Mouse (Mus musculus) kidney, adult 10 weeks (tissue): ENCODE results near the gene Fam32a. TPM values are rescaled to one million over a fixed set of nuclear protein-coding genes. Genes with fewer than 3 reads are reported as not detected.

Experiments
- polyA plus RNA-seq: library from polyadenylated mRNA; stranded (reverse); fragments of 350-450 nt; fragmentation: Illumina TruSeq; extraction: RNeasy Lipid Tissue Mini Kit (QIAGEN cat#74804); gene quantifications from one replicate; pipeline ENCODE4 v1.2.3, GENCODE M21; 2014; ENCODE audit warnings: low read depth, low replicate concordance

The Fam32a gene
- 66.1 TPM for polyA plus RNA-seq

GRCm38 (mm10) chr8:72219541-72220363 lies at the start of gene Fam32a:
Gene Fam32a (plus strand): TSS chr8:72219730.

GRCm38 (mm10) chr8:72189417-72190214 lies 29.9 kb upstream of the Fam32a start, which contains the start of gene Hsh2d:
Gene Hsh2d (plus strand): TSS chr8:72189638.

GRCm38 (mm10) chr8:72212751-72213150 lies 6.8 kb upstream of the Fam32a start, which contains the start of gene Cib3:
Gene Cib3 (minus strand): TSS chr8:72212837.

DNA sequence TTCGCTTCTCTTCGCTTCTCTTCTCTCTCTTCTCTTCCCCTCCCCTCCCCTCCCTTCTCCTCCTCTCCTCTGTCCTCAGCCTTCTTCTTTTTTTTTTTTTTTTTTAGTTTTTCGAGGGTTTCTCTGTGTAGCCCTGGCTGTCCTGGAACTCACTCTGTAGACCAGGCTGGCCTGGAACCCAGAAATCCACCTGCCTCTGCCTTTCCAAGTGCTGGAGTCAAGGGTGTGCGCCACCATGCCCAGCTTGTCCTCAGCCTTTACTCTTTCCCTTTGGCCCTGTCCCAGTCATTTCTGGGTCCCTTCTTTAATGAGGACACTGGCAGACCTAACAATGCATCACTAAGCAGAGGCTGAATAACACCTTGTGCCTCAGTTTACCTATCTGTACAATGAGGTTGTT lies 6.0 kb upstream of the Fam32a start, which contains the start of gene Gm11034:
Gm11034 (minus strand) TSS at position 101 of the 400 bp plus-strand sequence.

DNA sequence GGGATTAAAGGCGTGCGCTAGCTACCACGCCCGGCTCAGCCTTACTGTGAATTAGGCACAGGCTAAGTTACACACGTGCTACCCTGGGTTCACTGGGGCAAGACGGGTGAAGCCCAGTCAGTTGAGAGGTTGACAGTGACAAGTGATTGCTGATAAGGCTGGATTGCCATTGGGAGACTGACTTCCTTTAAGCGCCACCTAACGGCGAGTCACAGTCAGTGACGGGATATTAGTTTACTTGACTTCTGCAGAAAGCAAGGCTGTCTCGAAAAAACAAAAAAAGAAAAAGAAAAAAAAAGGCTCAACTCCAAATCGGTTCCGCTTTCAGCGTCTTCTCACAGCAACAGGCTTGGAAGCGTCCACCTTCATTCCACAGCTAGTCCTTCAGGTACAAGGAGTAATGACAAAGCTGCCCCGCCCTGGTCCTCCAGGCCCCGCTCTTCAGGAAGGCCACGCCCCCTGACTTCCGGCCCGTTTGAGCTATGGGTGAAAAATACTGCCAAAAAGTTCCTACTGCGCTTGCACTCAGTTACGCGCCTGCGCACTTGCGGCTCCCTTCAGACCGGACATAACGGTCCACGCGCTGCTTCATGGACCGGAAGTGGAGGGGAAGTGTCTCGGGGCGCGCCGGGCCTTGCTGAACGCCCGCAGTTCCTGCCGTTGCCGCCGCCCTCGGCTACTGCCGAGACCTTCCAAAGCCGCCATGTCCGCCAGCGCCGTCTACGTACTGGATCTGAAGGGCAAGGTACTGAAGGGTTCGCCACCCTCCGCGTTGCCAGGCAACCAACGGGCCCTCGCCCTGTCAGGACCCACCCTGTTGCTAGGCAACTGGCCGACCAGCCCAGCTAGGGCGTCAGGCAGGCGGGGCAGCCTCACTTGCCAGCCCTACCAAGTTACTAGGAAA lies 20.2 kb downstream of the Fam32a start, which contains the start of gene Ap1m1:
Ap1m1 (plus strand) TSS at position 520 of the 904 bp plus-strand sequence.

Other genes starting within 250 kb of the Fam32a start
- gene Cyp4f18, start 210.1 kb upstream of the Fam32a start, polyA plus RNA-seq = not detected
- not detected for gene Olfr372, start 178.5 kb upstream of the Fam32a start, polyA plus RNA-seq
- gene Olfr373, start 136.6 kb upstream of the Fam32a start, polyA plus RNA-seq = not detected
- gene Olfr374, start 112.7 kb upstream of the Fam32a start, polyA plus RNA-seq = not detected
- gene Tpm4, start 84.8 kb upstream of the Fam32a start, polyA plus RNA-seq = 294 TPM
- gene Rab8a, start 58.5 kb upstream of the Fam32a start, polyA plus RNA-seq = 51.6 TPM
- gene Hsh2d, start 30.1 kb upstream of the Fam32a start, polyA plus RNA-seq = not detected
- not detected for gene Cib3, start 6.9 kb upstream of the Fam32a start, polyA plus RNA-seq
- not detected for gene Gm11034, start 6.1 kb upstream of the Fam32a start, polyA plus RNA-seq
- 7.8 TPM for gene Ap1m1, start 20.3 kb downstream of the Fam32a start, polyA plus RNA-seq
- gene Gm10282, start 85.5 kb downstream of the Fam32a start, polyA plus RNA-seq = 1.4 TPM
- 8.0 TPM for gene Klf2, start 99.3 kb downstream of the Fam32a start, polyA plus RNA-seq
- 20.1 TPM for gene Eps15l1, start 201.7 kb downstream of the Fam32a start, polyA plus RNA-seq
- 2.4 TPM for gene Calr3, start 224.1 kb downstream of the Fam32a start, polyA plus RNA-seq
- gene 1700030K09Rik, start 224.2 kb downstream of the Fam32a start, polyA plus RNA-seq = 0.89 TPM